Mouse (Mus musculus) CH12.LX (cell line): Measurements from ENCODE around the gene Snx9.

ENCODE experiments used
- JUN ChIP-seq: IDR thresholded peaks from 2 replicates; pipeline ENCODE4 v1.6.1; 2011; ENCODE audit warnings: low read depth, mild to moderate bottlenecking, low read length, improper control_type of control experiment, moderate library complexity; ENCODE audit not compliant: insufficient read depth
- MAX ChIP-seq: IDR thresholded peaks from 2 replicates; pipeline ENCODE4 v1.6.1; 2011; ENCODE audit warnings: low read length, improper control_type of control experiment
- POLR2A ChIP-seq: IDR thresholded peaks from 2 replicates; pipeline ENCODE4 v1.6.1; 2011; ENCODE audit warnings: low read depth, mild to moderate bottlenecking, improper control_type of control experiment, low read length
- POLR2AphosphoS2 ChIP-seq: IDR thresholded peaks from 2 replicates; pipeline ENCODE4 v1.6.1; 2011; ENCODE audit warnings: low read depth, low read length, improper control_type of control experiment
- SIN3A ChIP-seq: IDR thresholded peaks from 2 replicates; pipeline ENCODE4 v1.6.1; 2012; ENCODE audit warnings: low read length, improper control_type of control experiment, inconsistent platforms
- SMC3 ChIP-seq: IDR thresholded peaks from 2 replicates; pipeline ENCODE4 v1.6.1; 2011; ENCODE audit warnings: low read depth, low read length, improper control_type of control experiment
- TBP ChIP-seq: conservative IDR thresholded peaks from 2 replicates; pipeline ENCODE4 v1.6.1; 2011; ENCODE audit warnings: low read depth, low read length, improper control_type of control experiment
- USF1 ChIP-seq: IDR thresholded peaks from 2 replicates; pipeline ENCODE4 v1.6.1; 2014; ENCODE audit warnings: low read depth, mild to moderate bottlenecking, inconsistent platforms, low read length, improper control_type of control experiment
- ZMIZ1 ChIP-seq: IDR thresholded peaks from 2 replicates; pipeline ENCODE4 v1.6.1; 2012; ENCODE audit warnings: low read depth, mild to moderate bottlenecking, inconsistent platforms, low read length, improper control_type of control experiment

GRCm38 (mm10) chr17:5863745-5864144, 22.6 kb downstream of the Snx9 start:
- no peak for TF ChIP-seq POLR2A
- no peak for TF ChIP-seq ZMIZ1
- TF ChIP-seq TBP = no peak
- no peak for TF ChIP-seq SIN3A
- TF ChIP-seq POLR2AphosphoS2 = no peak
- no peak for TF ChIP-seq USF1
- no peak for TF ChIP-seq MAX
- no peak for TF ChIP-seq SMC3
- no peak for TF ChIP-seq JUN
